Mouse (Mus musculus): Measurements from ENCODE around the gene Sh2d2a. TPM values are rescaled to one million over a fixed set of nuclear protein-coding genes. Genes with fewer than 3 reads are reported as not detected.
"Not testable (repeated sequence)": the region's sequence is repeated elsewhere in the genome, so short reads cannot be mapped to it uniquely, and the experiment has no call there.

Sh2d2a gene
- polyA plus RNA-seq, 1 experiment: 0.12 TPM

DNA sequence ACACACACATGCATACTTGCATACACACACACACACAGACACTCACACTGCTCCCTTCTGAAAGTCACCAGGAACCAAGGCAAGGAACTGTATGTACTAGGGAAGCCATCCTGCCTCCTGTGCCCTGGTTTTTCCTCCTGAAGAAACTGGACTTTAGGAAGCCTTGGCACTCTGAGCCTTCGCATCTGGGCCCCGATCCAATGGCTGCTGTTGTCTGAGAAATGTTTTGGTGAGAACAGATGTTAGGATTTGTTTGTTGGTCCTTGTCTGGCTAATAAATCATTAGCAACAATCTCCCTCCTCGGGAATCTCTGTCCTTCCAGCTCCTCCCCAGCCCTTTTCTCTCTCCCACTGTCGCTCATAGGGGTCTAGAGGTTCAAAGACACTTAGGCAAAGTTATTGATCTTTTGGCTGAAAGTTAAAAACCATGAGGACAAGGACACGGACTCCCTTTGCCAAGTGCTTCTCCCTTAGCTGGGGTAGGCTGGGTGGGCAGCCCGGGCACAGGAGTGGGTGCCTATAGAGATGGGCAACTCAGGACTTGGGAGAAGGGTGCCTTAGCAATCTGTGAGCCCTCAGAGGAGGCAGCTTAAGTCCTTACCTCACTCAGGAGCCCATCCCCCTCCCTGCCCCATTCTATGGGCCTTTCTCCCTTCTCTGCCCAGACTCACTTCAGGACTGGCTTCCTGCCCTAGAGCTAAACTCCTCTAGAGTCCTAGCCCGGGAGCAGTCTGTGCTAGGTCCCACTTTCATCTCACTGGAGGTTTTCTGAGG, 8.4 kb downstream of the Sh2d2a start:
- peaks cover 19% of the 10 kb centered on the region for H3K4me1 ChIP-seq
- TF ChIP-seq GATA1 (IDR thresholded peaks at IDR 0.05; ENCODE audit: borderline replicate concordance, low read length) (no peak), FLI1 (IDR thresholded peaks at IDR 0.05; ENCODE audit: low read length) (no peak)
- peaks cover 45% of the 10 kb centered on the region for H3K36me3 ChIP-seq (replicated peaks; ENCODE audit: low read length)

DNA sequence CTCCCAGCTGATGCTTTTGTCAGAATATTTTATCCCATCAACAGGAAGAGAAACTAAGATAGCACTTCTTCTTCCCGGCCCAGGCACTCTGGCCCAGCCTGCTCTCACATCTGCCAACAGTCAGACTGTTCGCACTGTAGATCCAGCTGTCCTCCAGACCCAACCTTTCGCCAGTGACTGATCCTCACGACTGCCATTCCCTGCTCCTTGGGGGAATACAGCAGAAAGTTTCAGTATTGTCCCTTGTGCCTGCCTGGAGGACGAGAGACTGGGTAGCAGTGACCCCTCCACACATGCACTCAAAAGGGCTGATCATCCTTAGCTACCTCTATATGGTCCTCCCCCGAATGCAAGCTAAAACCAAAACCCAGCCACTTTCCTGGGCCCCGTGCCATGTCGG, 9.4 kb downstream of the Sh2d2a start:
- Histone ChIP-seq H3K27me3 (replicated peaks) (peaks cover 27% of the 10 kb centered on the region), H3K4me1 (peaks cover 19% of the 10 kb centered on the region), H3K4me3 (replicated peaks) (no peak overlapping the region), H3K36me3 (replicated peaks; ENCODE audit: low read length) (peaks cover 54% of the 10 kb centered on the region), H3K9me3 (0 out of 2 replicates have a peak, but pooled peaks cover 5% of the 10 kb centered on the region)
- TF ChIP-seq GATA1 (IDR thresholded peaks at IDR 0.05; ENCODE audit: borderline replicate concordance, low read length): no peak
- TF ChIP-seq FLI1 (IDR thresholded peaks at IDR 0.05; ENCODE audit: low read length): no peak

More for the DNA sequence above, 8.4 kb downstream of the Sh2d2a start:
- no peak overlapping the region for H3K4me3 ChIP-seq (replicated peaks)
- 0 out of 2 replicates have a peak, but pooled peaks cover 5% of the 10 kb centered on the region for H3K9me3 ChIP-seq
- peaks cover 36% of the 10 kb centered on the region for H3K27me3 ChIP-seq (replicated peaks)

DNA sequence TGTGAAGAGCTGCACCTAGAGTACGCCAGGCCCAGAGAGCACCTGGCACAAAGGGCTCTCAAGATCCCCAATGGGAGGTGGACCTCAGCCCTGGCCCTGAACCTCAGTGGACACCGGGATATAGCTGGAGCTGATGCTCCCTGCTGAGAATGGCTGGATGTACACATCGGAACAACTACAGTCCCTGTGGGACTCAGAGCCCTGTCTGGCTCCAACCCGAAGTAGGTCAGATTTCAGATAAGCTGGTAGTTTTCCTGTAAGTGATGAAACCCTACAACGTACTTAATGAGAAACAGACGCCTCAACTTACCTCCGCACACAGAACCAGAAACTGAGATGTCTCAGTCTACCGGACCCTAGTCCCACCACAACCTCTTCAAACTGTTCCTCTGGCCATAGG, 11.1 kb downstream of the Sh2d2a start:
- H3K36me3 ChIP-seq (replicated peaks; ENCODE audit: low read length): peaks cover 70% of the 10 kb centered on the region
- no peak for TF ChIP-seq GATA1 (IDR thresholded peaks at IDR 0.05; ENCODE audit: borderline replicate concordance, low read length)
- no peak for TF ChIP-seq FLI1 (IDR thresholded peaks at IDR 0.05; ENCODE audit: low read length)
- H3K9me3 ChIP-seq: 0 out of 2 replicates have a peak, but pooled peaks cover 5% of the 10 kb centered on the region
- H3K27me3 ChIP-seq (replicated peaks): peaks cover 12% of the 10 kb centered on the region
- peaks cover 19% of the 10 kb centered on the region for H3K4me1 ChIP-seq
- H3K4me3 ChIP-seq (replicated peaks): no peak overlapping the region

DNA sequence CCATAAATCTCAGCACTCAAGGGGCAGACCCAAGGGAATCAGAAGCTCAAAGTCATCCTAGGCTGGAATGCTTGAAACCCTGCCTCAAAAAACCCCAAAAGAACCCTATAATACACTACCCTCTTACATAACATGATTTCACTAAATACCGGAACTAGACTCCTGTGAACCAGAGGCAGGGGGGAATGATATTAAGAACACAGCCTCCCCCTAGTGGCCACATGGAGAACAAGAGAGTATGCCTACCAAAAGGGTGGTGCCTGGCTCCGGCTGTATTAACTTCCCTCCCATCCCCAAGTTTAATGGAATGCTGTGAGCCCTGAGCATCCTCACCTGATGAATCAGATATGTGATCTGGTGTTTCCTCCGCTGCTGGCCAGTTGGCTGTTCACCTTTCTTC, 13.3 kb downstream of the Sh2d2a start:
- Histone ChIP-seq H3K36me3 (replicated peaks; ENCODE audit: low read length) (peaks cover 87% of the 10 kb centered on the region), H3K4me1 (peaks cover 12% of the 10 kb centered on the region), H3K9me3 (0 out of 2 replicates have a peak, but pooled peaks cover 5% of the 10 kb centered on the region), H3K4me3 (replicated peaks) (no peak overlapping the region), H3K27me3 (replicated peaks) (no peaks in the 10 kb centered on the region)
- TF ChIP-seq FLI1 (IDR thresholded peaks at IDR 0.05; ENCODE audit: low read length): no peak
- no peak for TF ChIP-seq GATA1 (IDR thresholded peaks at IDR 0.05; ENCODE audit: borderline replicate concordance, low read length)

DNA sequence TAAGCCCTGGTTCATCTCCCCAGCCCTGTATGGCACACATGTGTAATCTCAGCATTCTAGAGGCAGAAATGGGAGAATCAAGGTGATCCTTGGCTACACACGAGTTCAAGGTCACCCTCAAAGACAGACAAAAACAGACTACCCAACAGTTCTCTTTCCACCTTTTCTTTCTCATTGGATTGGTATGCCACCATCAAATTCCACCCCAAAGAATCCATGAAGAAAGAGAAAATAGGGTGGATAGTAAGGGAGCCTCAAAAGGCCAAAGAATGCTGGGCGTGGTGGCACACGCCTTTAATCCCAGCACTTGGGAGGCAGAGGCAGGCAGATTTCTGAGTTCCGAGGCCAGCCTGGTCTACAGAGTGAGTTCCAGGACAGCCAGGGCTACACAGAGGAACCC, 17.6 kb downstream of the Sh2d2a start:
- peaks cover 91% of the 10 kb centered on the region for H3K36me3 ChIP-seq (replicated peaks; ENCODE audit: low read length)
- H3K9me3 ChIP-seq; H3K4me1 ChIP-seq; H3K4me3 ChIP-seq (replicated peaks); H3K27me3 ChIP-seq (replicated peaks): not testable (repeated sequence)

DNA sequence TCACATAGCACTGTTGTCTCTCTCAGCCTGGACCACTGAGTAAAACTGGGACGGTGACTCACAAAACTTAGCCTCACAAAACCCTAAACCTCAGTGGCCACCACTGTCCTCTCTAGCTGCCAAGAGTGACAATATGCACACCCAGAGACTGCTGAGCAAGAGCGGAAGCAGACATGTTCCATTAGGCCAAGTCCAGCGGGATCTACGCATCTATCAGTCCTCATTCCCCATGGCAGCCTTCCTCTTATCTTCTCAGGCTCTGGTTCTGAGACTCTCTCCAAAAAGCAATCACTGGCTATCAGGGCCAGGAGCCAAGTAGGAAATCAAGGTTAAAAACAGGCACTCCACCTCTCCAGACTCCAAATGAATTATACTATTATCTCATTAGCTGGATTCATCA, 31.2 kb downstream of the Sh2d2a start:
- no peaks in the 10 kb centered on the region for H3K27me3 ChIP-seq (replicated peaks)
- peaks cover 24% of the 10 kb centered on the region for H3K4me1 ChIP-seq
- peaks cover 81% of the 10 kb centered on the region for H3K36me3 ChIP-seq (replicated peaks; ENCODE audit: low read length)
- no peaks in the 10 kb centered on the region for H3K9me3 ChIP-seq
- no peak overlapping the region for H3K4me3 ChIP-seq (replicated peaks)
- TF ChIP-seq GATA1 (IDR thresholded peaks at IDR 0.05; ENCODE audit: borderline replicate concordance, low read length): no peak
- no peak for TF ChIP-seq FLI1 (IDR thresholded peaks at IDR 0.05; ENCODE audit: low read length)

DNA sequence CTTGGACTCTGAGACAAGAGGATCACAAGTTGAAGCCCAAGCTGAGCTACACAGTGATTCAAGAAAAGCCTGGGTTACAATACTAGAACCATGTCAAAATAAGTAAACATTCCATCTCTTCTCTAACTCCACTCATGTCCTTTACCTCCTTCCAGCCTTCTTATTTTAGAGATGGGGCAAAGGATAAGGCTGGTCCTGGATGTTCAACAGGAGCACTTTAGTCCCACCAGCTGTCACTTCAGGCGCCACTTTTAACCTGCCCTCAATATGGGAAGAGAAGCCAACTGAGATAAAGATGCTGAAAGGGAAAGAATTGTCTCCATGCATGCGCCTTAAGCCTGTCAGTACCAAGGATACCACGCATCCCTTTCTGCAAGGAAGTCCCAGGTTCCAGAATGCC, 37.7 kb downstream of the Sh2d2a start:
- peaks cover 32% of the 10 kb centered on the region for H3K36me3 ChIP-seq (replicated peaks; ENCODE audit: low read length)
- peak overlapping the region; percentile 97 for H3K4me3 ChIP-seq (replicated peaks)
- peaks cover 38% of the 10 kb centered on the region for H3K4me1 ChIP-seq
- TF ChIP-seq FLI1 (IDR thresholded peaks at IDR 0.05; ENCODE audit: low read length) (no peak), GATA1 (IDR thresholded peaks at IDR 0.05; ENCODE audit: borderline replicate concordance, low read length) (no peak)
- 0 out of 2 replicates have a peak, but pooled peaks cover 5% of the 10 kb centered on the region for H3K9me3 ChIP-seq
- no peaks in the 10 kb centered on the region for H3K27me3 ChIP-seq (replicated peaks)

DNA sequence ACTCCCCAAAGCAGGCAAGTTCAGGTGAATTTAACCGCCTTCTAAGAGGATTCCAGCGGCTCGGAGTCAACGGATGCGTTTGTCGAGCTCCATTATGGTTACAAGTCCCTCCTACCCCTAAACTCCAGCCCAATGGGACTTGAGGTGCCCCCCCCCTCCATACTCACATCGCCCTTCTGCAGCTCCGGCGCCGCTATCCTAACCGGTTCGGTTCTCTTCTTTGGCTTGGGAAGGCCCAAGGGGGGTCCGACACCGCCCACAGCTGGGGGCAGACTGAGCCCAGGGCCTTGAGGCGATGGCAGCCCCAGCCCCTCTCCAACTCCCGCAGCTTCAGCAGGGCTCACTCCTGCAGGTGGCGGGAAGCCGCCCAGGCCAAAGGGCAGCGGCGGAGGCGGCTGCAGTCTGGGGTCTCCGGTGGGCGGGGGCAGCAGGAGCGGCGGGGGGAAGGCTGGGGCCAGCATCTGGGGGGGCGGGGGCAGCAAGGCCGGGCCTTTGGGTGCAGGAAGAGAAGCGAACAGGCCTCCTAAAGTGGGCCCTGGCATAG, 38.2 kb downstream of the Sh2d2a start:
- TF ChIP-seq GATA1 (IDR thresholded peaks at IDR 0.05; ENCODE audit: borderline replicate concordance, low read length) (no peak), FLI1 (IDR thresholded peaks at IDR 0.05; ENCODE audit: low read length) (no peak)
- Histone ChIP-seq H3K4me3 (replicated peaks) (peak overlapping the region; percentile 97), H3K4me1 (peaks cover 37% of the 10 kb centered on the region), H3K36me3 (replicated peaks; ENCODE audit: low read length) (peaks cover 31% of the 10 kb centered on the region), H3K9me3 (0 out of 2 replicates have a peak, but pooled peaks cover 5% of the 10 kb centered on the region), H3K27me3 (replicated peaks) (no peaks in the 10 kb centered on the region)

DNA sequence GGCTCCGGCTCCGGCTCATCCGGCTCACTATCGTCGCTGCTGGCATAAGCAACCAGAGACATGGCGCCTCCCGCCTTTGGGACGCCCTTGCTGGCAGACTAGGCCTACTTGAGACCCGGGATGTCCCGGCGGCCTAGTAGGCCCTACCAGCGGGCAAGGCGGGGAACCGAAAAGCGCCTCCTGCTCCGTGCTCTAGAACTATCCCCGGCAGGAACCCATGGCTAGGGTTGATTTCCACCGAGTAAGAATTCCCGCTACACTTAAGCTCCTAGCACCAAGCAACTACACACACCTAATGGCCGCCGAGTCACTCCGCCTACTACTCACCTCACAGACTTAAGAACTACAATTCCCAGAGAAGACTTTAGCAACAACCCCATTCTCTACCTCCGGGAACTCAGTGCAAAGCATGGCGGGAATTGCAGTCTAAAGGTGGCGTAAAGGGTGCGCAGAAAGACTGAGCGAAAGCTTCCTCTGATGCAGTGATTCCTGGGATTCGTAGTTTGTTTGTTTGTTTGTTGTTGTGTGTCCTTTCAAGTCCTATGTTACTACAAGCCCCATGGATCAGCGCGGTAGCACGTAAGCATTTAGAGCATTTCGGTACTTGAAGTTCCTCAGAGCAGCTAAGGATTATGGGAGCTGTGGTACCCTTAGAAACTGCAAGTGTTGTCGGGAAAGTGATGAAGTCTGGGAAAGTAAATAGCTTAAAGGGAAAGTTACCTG, 38.9 kb downstream of the Sh2d2a start, which contains the start of gene Prcc:
TSS of gene Prcc (minus strand) at position 328 of the 723 bp plus-strand sequence.
- Histone ChIP-seq H3K36me3 (replicated peaks; ENCODE audit: low read length) (peaks cover 25% of the 10 kb centered on the region), H3K27me3 (replicated peaks) (no peaks in the 10 kb centered on the region), H3K9me3 (0 out of 2 replicates have a peak, but pooled peaks cover 5% of the 10 kb centered on the region), H3K4me1 (peaks cover 35% of the 10 kb centered on the region), H3K4me3 (replicated peaks) (peak within 1 kb of the TSS; percentile 97)
- TF ChIP-seq FLI1 (IDR thresholded peaks at IDR 0.05; ENCODE audit: low read length): no peak
- TF ChIP-seq GATA1 (IDR thresholded peaks at IDR 0.05; ENCODE audit: borderline replicate concordance, low read length): no peak

DNA sequence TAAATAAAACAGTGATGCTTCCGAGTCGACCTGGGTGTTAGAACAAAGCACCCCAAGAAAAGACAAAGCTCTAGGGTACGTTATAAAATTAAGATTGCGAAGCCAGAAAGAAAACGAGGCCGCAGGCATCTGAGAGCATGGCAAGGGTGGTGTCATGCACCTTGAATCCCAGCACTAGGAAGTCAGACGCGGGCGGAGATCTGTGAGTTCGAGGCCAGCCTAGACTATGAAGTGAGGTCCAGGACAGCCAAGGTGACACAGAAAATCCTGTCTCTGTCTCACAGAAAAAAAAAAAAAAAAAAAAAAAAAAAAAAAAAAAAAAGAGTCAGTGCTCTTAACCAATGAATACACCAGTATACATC, 39.4 kb downstream of the Sh2d2a start:
- Histone ChIP-seq H3K27me3 (replicated peaks) (no peaks in the 10 kb centered on the region), H3K9me3 (0 out of 2 replicates have a peak, but pooled peaks cover 5% of the 10 kb centered on the region), H3K36me3 (replicated peaks; ENCODE audit: low read length) (peaks cover 21% of the 10 kb centered on the region), H3K4me1 (peaks cover 35% of the 10 kb centered on the region), H3K4me3 (replicated peaks) (peak overlapping the region; percentile 97)
- no peak for TF ChIP-seq FLI1 (IDR thresholded peaks at IDR 0.05; ENCODE audit: low read length)
- TF ChIP-seq GATA1 (IDR thresholded peaks at IDR 0.05; ENCODE audit: borderline replicate concordance, low read length): no peak
